Mouse (Mus musculus): Measurements from ENCODE around the gene Olfr1016. TPM values are rescaled to one million over a fixed set of nuclear protein-coding genes. Genes with fewer than 3 reads are reported as not detected.

Gene Olfr1016
- not detected for polyA plus RNA-seq (2017; shearing (Covaris generic))

GRCm38 (mm10) chr2:85802444-85802843 is at the start of gene Olfr1016:
Gene Olfr1016 (minus strand): TSS chr2:85802544.

GRCm38 (mm10) chr2:85846730-85847129 is 44.4 kb upstream of the Olfr1016 start, which contains the start of gene Olfr1020:
Gene Olfr1020 (plus strand): TSS chr2:85847030.

GRCm38 (mm10) chr2:85845383-85845782 is 43.0 kb upstream of the Olfr1016 start, which contains the start of gene Olfr1019:
Gene Olfr1019 (minus strand): TSS chr2:85845483.

GRCm38 (mm10) chr2:85818179-85818578 is 15.8 kb upstream of the Olfr1016 start, which contains the start of gene Olfr1018:
Gene Olfr1018 (plus strand): TSS chr2:85818479.

GRCm38 (mm10) chr2:85781717-85782116 is 20.6 kb downstream of the Olfr1016 start, which contains the start of gene Olfr1015:
Gene Olfr1015 (plus strand): TSS chr2:85782017.

GRCm38 (mm10) chr2:85772413-85772812 is 29.9 kb downstream of the Olfr1016 start, which contains the start of gene Olfr1014:
Gene Olfr1014 (plus strand): TSS chr2:85772713.

GRCm38 (mm10) chr2:85766798-85767197 is 35.5 kb downstream of the Olfr1016 start, which contains the start of gene Olfr1013:
Gene Olfr1013 (plus strand): TSS chr2:85767098.

GRCm38 (mm10) chr2:85762666-85763065 is 39.7 kb downstream of the Olfr1016 start, which contains the start of gene Olfr1012:
Gene Olfr1012 (minus strand): TSS chr2:85762766.

Other genes with a start within 250 kb of the Olfr1016 start
- not detected for gene Olfr996, start 223.3 kb downstream of the Olfr1016 start, polyA plus RNA-seq (2017; shearing (Covaris generic))
- gene Olfr998, start 213.6 kb downstream of the Olfr1016 start, polyA plus RNA-seq (2017; shearing (Covaris generic)), result not detected
- not detected for gene Olfr1000, start 190.6 kb downstream of the Olfr1016 start, polyA plus RNA-seq (2017; shearing (Covaris generic))
- gene Olfr1002, start 151.8 kb downstream of the Olfr1016 start, polyA plus RNA-seq (2017; shearing (Covaris generic)), result not detected
- gene Olfr154, start 138.1 kb downstream of the Olfr1016 start, polyA plus RNA-seq (2017; shearing (Covaris generic)), result not detected
- gene Olfr1006, start 123.8 kb downstream of the Olfr1016 start, polyA plus RNA-seq (2017; shearing (Covaris generic)), result not detected
- gene Olfr1008, start 113.1 kb downstream of the Olfr1016 start, polyA plus RNA-seq (2017; shearing (Covaris generic)), result not detected
- gene Olfr1009, start 87.1 kb downstream of the Olfr1016 start, polyA plus RNA-seq (2017; shearing (Covaris generic)), result not detected
- not detected for gene Olfr1012, start 39.8 kb downstream of the Olfr1016 start, polyA plus RNA-seq (2017; shearing (Covaris generic))
- gene Olfr1013, start 35.4 kb downstream of the Olfr1016 start, polyA plus RNA-seq (2017; shearing (Covaris generic)), result not detected
- gene Olfr1014, start 29.8 kb downstream of the Olfr1016 start, polyA plus RNA-seq (2017; shearing (Covaris generic)), result not detected
- not detected for gene Olfr1015, start 20.5 kb downstream of the Olfr1016 start, polyA plus RNA-seq (2017; shearing (Covaris generic))
- not detected for gene Olfr1018, start 15.9 kb upstream of the Olfr1016 start, polyA plus RNA-seq (2017; shearing (Covaris generic))
- not detected for gene Olfr1019, start 42.9 kb upstream of the Olfr1016 start, polyA plus RNA-seq (2017; shearing (Covaris generic))
- not detected for gene Olfr1020, start 44.5 kb upstream of the Olfr1016 start, polyA plus RNA-seq (2017; shearing (Covaris generic))
- not detected for gene Olfr1022, start 66.0 kb upstream of the Olfr1016 start, polyA plus RNA-seq (2017; shearing (Covaris generic))
- gene Olfr1023, start 83.1 kb upstream of the Olfr1016 start, polyA plus RNA-seq (2017; shearing (Covaris generic)), result not detected
- gene Olfr1024, start 102.5 kb upstream of the Olfr1016 start, polyA plus RNA-seq (2017; shearing (Covaris generic)), result not detected
- not detected for gene Olfr1025-ps1, start 112.6 kb upstream of the Olfr1016 start, polyA plus RNA-seq (2017; shearing (Covaris generic))
- not detected for gene Olfr1026, start 119.0 kb upstream of the Olfr1016 start, polyA plus RNA-seq (2017; shearing (Covaris generic))
- not detected for gene Olfr1028, start 147.9 kb upstream of the Olfr1016 start, polyA plus RNA-seq (2017; shearing (Covaris generic))
- gene Olfr1029, start 171.4 kb upstream of the Olfr1016 start, polyA plus RNA-seq (2017; shearing (Covaris generic)), result not detected
- gene Olfr1030, start 176.7 kb upstream of the Olfr1016 start, polyA plus RNA-seq (2017; shearing (Covaris generic)), result not detected
- gene Olfr1031, start 187.8 kb upstream of the Olfr1016 start, polyA plus RNA-seq (2017; shearing (Covaris generic)), result not detected
- gene Olfr1032, start 203.0 kb upstream of the Olfr1016 start, polyA plus RNA-seq (2017; shearing (Covaris generic)), result not detected
- gene Olfr1033, start 218.1 kb upstream of the Olfr1016 start, polyA plus RNA-seq (2017; shearing (Covaris generic)), result not detected
- gene Olfr1034, start 243.3 kb upstream of the Olfr1016 start, polyA plus RNA-seq (2017; shearing (Covaris generic)), result not detected

Measured in activated CD4-positive, CD25-positive, alpha-beta regulatory T cell, adult 9 weeks (primary cell).